Mouse (Mus musculus): ENCODE results near the gene Adcy5. TPM values are rescaled to one million over a fixed set of nuclear protein-coding genes. Genes with fewer than 3 reads are reported as not detected.

The Adcy5 gene
- polyA plus RNA-seq, 1 experiment from 2014 or later, result 0.72 TPM

- 87% methylated on average over 6 of the region's 6 CpGs for WGBS
- DNase-seq (ENCODE audit: low spot score), result no peak
- Histone ChIP-seq H3K36me3 (peaks cover 7% of the 10 kb centered on the region), H3K27ac (replicated peaks) (no peak overlapping the region), H3K27me3 (ENCODE audit: low read depth, poor library complexity, severe bottlenecking) (no peaks in the 10 kb centered on the region), H3K4me1 (no peaks in the 10 kb centered on the region), H3K4me3 (no peak overlapping the region), H3K9me3 (replicated peaks) (no peaks in the 10 kb centered on the region)
These were observed 163.7 kb downstream of the Adcy5 start for GRCm38 (mm10) chr16:35318397-35318796.

GRCm38 (mm10) chr16:35319335-35319734 is 164.7 kb downstream of the Adcy5 start:
- WGBS, result 67% methylated on average over 4 of the region's 4 CpGs

GRCm38 (mm10) chr16:35319773-35320172 is 165.1 kb downstream of the Adcy5 start:
- Histone ChIP-seq H3K27me3 (ENCODE audit: low read depth, poor library complexity, severe bottlenecking) (no peaks in the 10 kb centered on the region), H3K4me1 (no peaks in the 10 kb centered on the region), H3K9me3 (replicated peaks) (no peaks in the 10 kb centered on the region), H3K36me3 (no peaks in the 10 kb centered on the region), H3K27ac (replicated peaks) (no peak overlapping the region), H3K4me3 (no peak overlapping the region)
- DNase-seq (ENCODE audit: low spot score), result no peak
- WGBS, result 83% methylated on average over 2 of the region's 2 CpGs

More at GRCm38 (mm10) chr16:35319335-35319734, 164.7 kb downstream of the Adcy5 start:
- no peak overlapping the region for H3K27ac ChIP-seq (replicated peaks)
- no peaks in the 10 kb centered on the region for H3K36me3 ChIP-seq
- no peak overlapping the region for H3K4me3 ChIP-seq
- DNase-seq (ENCODE audit: low spot score), result no peak
- H3K4me1 ChIP-seq, result no peaks in the 10 kb centered on the region
- H3K27me3 ChIP-seq (ENCODE audit: low read depth, poor library complexity, severe bottlenecking), result no peaks in the 10 kb centered on the region
- H3K9me3 ChIP-seq (replicated peaks), result no peaks in the 10 kb centered on the region

GRCm38 (mm10) chr16:35330451-35330850 is 175.8 kb downstream of the Adcy5 start:
- peaks cover 7% of the 10 kb centered on the region; the same call in 1 of the 2 replicates for H3K4me1 ChIP-seq
- H3K27me3 ChIP-seq (ENCODE audit: low read depth, poor library complexity, severe bottlenecking), result no peaks in the 10 kb centered on the region
- peaks cover 13% of the 10 kb centered on the region for H3K36me3 ChIP-seq
- 53% methylated on average over 1 of the region's 1 CpGs for WGBS
- H3K9me3 ChIP-seq (replicated peaks), result no peaks in the 10 kb centered on the region
- no peak overlapping the region for H3K27ac ChIP-seq (replicated peaks)
- DNase-seq (ENCODE audit: low spot score), result no peak
- H3K4me3 ChIP-seq, result no peak overlapping the region

Other genes starting within 250 kb of the Adcy5 start
- 70.4 and 79.0 TPM in 2 replicates for gene Hacd2, start 132.4 kb upstream of the Adcy5 start, polyA plus RNA-seq (2016; fragmentation: Nextera tagmentation; extraction: Ambion mirVana)
- gene Sec22a, start 209.0 kb downstream of the Adcy5 start, polyA plus RNA-seq (2016; fragmentation: Nextera tagmentation; extraction: Ambion mirVana), result 40.8 and 42.9 TPM in 2 replicates

Data from midbrain, embryonic 10.5 days (tissue).